Mouse (Mus musculus): ENCODE data around the gene Adam34.
"Not testable (repeated sequence)": the region's sequence is repeated elsewhere in the genome, so short reads cannot be mapped to it uniquely, and the experiment has no call there.

The Adam34 gene

GRCm38 (mm10) chr8:43709949-43710348, at the start of gene Adam34:
Adam34 (minus strand) TSS chr8:43710049.
- no peak for DNase-seq (ENCODE audit: low read depth)

DNA sequence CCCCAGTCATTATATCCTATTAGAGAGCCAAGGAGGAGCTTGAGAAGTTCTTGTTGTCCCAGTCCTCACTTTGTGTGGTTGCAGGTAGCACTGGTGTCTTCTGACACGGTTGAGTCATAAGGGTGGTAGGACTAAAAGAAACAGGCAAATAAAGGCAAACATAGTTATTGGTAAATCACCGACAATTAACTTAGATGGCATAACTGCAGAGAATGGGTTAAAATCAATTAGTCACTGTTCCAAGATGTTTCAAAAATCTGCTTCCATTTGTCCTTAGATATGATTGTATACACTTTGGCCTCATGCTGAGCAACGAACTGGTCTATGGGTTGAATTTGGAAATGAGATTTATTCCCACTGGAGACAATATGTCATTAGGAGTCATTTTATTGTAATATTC, 82.7 kb downstream of the Adam34 start, which contains the start of gene Gm5346:
Gm5346 (minus strand) TSS at position 101 of the 400 bp plus-strand sequence.
- no peak for DNase-seq (ENCODE audit: low read depth)

- no peak for DNase-seq (ENCODE audit: low read depth)
Observed at GRCm38 (mm10) chr8:43616046-43616445, 93.8 kb downstream of the Adam34 start.

DNA sequence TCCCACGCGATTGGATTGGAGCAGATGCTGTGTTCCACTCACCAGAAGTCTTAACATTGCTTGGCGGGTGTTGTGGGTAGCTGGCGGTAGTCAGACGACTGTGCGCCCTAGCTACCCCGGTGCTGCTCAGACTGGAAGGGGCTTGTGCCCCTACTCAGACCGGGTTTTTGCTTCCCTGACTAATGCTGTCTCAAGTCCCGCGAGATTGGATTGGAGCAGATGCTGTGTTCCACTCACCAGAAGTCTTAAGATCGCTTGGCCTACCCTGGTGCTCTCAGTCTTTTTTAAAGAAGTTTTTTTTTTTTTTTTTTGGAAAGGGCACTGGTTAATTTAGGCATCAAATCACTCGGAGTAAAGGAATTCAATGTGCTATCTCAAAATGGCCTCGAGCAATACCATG, 106.2 kb downstream of the Adam34 start:
- not testable (repeated sequence) for DNase-seq (ENCODE audit: low read depth)

- not testable (repeated sequence) for DNase-seq (ENCODE audit: low read depth)
Observed at GRCm38 (mm10) chr8:43603166-43603565, 106.7 kb downstream of the Adam34 start.
